Comparison of ENCODE assay signal across 15 mouse cellular contexts in genomic region chr16:95349745-95350144, GRCm38 (mm10).
A peak's percentile ranks its signal among the peaks of the same experiment; 100 is the strongest.
DNase-seq lines count a peak whose midpoint lies in the region; ATAC-seq and TF ChIP-seq lines count a peak whose summit lies in the region.
"Had no signal": no experiment of that assay in that cellular context is flagged by ENCODE, and none has a peak within 500 bp of the region (broad histone marks: within the 10 kb centered on the region; RNA-seq: fewer than 3 reads in every experiment).

No protein-coding gene starts in this region.

- H3K9ac ChIP-seq in heart, embryonic 11.5 days (ENCODE audit: low read depth, low read length) = no peak overlapping the region
- no peak overlapping the region for H3K9ac ChIP-seq in lung, embryonic 15.5 days
- H3K9ac ChIP-seq: embryonic facial prominence, embryonic 15.5 days; heart, embryonic 15.5 days had no signal

- H3K36me3 ChIP-seq in heart, embryonic 10.5 days = no peaks in the 10 kb centered on the region
- H3K36me3 ChIP-seq in heart, embryonic 11.5 days (ENCODE audit: control insufficient read depth, insufficient read depth, low read length) = no peaks in the 10 kb centered on the region
- H3K36me3 ChIP-seq in lung, embryonic 15.5 days = no peaks in the 10 kb centered on the region
- H3K36me3 ChIP-seq in megakaryocyte, embryonic 14.5 days (replicated peaks; ENCODE audit: low read length) = no peaks in the 10 kb centered on the region
- H3K36me3 ChIP-seq: embryonic facial prominence, embryonic 15.5 days; forebrain, embryonic 10.5 days; G1E; heart, embryonic 15.5 days had no signal

- no peak for TF ChIP-seq CTCF in lung, adult 2 months (IDR thresholded peaks at IDR 0.05; ENCODE audit: insufficient read depth, low read length)
- no peak for TF ChIP-seq CTCF in bone marrow, adult 2 months (IDR thresholded peaks at IDR 0.05; ENCODE audit: control insufficient read depth, insufficient read depth, low read length)

- no peak for ATAC-seq in heart, embryonic 11.5 days (replicated peaks; ENCODE audit: insufficient number of reproducible peaks, low FRiP score, low TSS enrichment)
- ATAC-seq in lung, embryonic 15.5 days (ENCODE audit: borderline replicate concordance, extremely low read depth, low FRiP score, low TSS enrichment) = no peak
- no peak for ATAC-seq in cerebellum, adult (ENCODE audit: insufficient number of reproducible peaks, low FRiP score, low TSS enrichment)
- ATAC-seq: inflammation-experienced regulatory T-cells, adult 6 months; intestine, postnatal 0 days had no signal

- no peak for DNase-seq in heart, embryonic 10.5 days (ENCODE audit: low spot score)
- DNase-seq in lung, adult 2 months = no peak
- no peak for DNase-seq in cerebellum, adult 11-12 months

- no peaks in the 10 kb centered on the region for H3K27me3 ChIP-seq in heart, embryonic 10.5 days (ENCODE audit: insufficient read depth, poor library complexity, severe bottlenecking)
- H3K27me3 ChIP-seq in heart, embryonic 11.5 days (ENCODE audit: control insufficient read depth, insufficient read depth, low read length) = no peaks in the 10 kb centered on the region
- no peaks in the 10 kb centered on the region for H3K27me3 ChIP-seq in lung, embryonic 15.5 days
- peaks cover 9% of the 10 kb centered on the region for H3K27me3 ChIP-seq in megakaryocyte, embryonic 14.5 days (replicated peaks)
- H3K27me3 ChIP-seq: embryonic facial prominence, embryonic 15.5 days; heart, embryonic 15.5 days had no signal

- WGBS in heart, embryonic 10.5 days = 70% methylated on average over 5 of the region's 5 CpGs
- WGBS in heart, embryonic 11.5 days (ENCODE audit: insufficient replicate concordance) = 61% methylated on average over 5 of the region's 5 CpGs
- 46% methylated on average over 5 of the region's 5 CpGs for WGBS in lung, embryonic 15.5 days
- WGBS in lung, adult 2 months = 60% methylated on average over 5 of the region's 5 CpGs
- WGBS in bone marrow, adult 2 months = 33% methylated on average over 5 of the region's 5 CpGs

- peaks cover 78% of the 10 kb centered on the region for H3K4me1 ChIP-seq in heart, embryonic 10.5 days
- peaks cover 41% of the 10 kb centered on the region for H3K4me1 ChIP-seq in heart, embryonic 11.5 days (ENCODE audit: control insufficient read depth, insufficient read depth, low read length)
- peaks cover 29% of the 10 kb centered on the region for H3K4me1 ChIP-seq in lung, embryonic 15.5 days
- peaks cover 43% of the 10 kb centered on the region for H3K4me1 ChIP-seq in lung, adult 2 months (ENCODE audit: control insufficient read depth, insufficient read depth, low read length)
- H3K4me1 ChIP-seq in bone marrow, adult 2 months (ENCODE audit: control insufficient read depth, insufficient read depth, low read length) = peaks cover 12% of the 10 kb centered on the region
- peaks cover 87% of the 10 kb centered on the region for H3K4me1 ChIP-seq in megakaryocyte, embryonic 14.5 days

- H3K4me3 ChIP-seq in heart, embryonic 10.5 days = no peak overlapping the region
- H3K4me3 ChIP-seq in heart, embryonic 11.5 days (ENCODE audit: low read depth, low read length) = no peak overlapping the region
- H3K4me3 ChIP-seq in lung, embryonic 15.5 days = no peak overlapping the region
- H3K4me3 ChIP-seq in lung, adult 2 months (replicated peaks; ENCODE audit: extremely low read depth, low read depth, low read length) = no peak overlapping the region
- H3K4me3 ChIP-seq in bone marrow, adult 2 months (replicated peaks; ENCODE audit: control insufficient read depth, low read depth, low read length) = peak overlapping the region; percentile 8
- H3K4me3 ChIP-seq in megakaryocyte, embryonic 14.5 days (replicated peaks) = peak overlapping the region; percentile 12
- H3K4me3 ChIP-seq: embryonic facial prominence, embryonic 15.5 days; erythroblast, embryonic 14.5 days; forebrain, embryonic 10.5 days; heart, embryonic 15.5 days had no signal

- no peak for TF ChIP-seq POLR2A in lung, adult 2 months (IDR thresholded peaks at IDR 0.05; ENCODE audit: borderline replicate concordance, extremely low read depth, low read depth, low read length)
- TF ChIP-seq POLR2A in bone marrow, adult 2 months (IDR thresholded peaks at IDR 0.05; ENCODE audit: borderline replicate concordance, control insufficient read depth, low read depth, low read length) = no peak

- H3K9me3 ChIP-seq in heart, embryonic 10.5 days = no peaks in the 10 kb centered on the region
- H3K9me3 ChIP-seq in heart, embryonic 11.5 days (replicated peaks; ENCODE audit: control insufficient read depth, low read length) = no peaks in the 10 kb centered on the region
- no peaks in the 10 kb centered on the region for H3K9me3 ChIP-seq in lung, embryonic 15.5 days
- H3K9me3 ChIP-seq in megakaryocyte, embryonic 14.5 days = no peaks in the 10 kb centered on the region
- H3K9me3 ChIP-seq: embryonic facial prominence, embryonic 15.5 days; forebrain, embryonic 10.5 days; G1E; heart, embryonic 15.5 days had no signal

- no peak overlapping the region for H3K4me2 ChIP-seq in heart, embryonic 11.5 days
- no peak overlapping the region for H3K4me2 ChIP-seq in lung, embryonic 15.5 days
- H3K4me2 ChIP-seq: embryonic facial prominence, embryonic 15.5 days; heart, embryonic 15.5 days had no signal

- H3K27ac ChIP-seq in heart, embryonic 10.5 days = peak overlapping the region; percentile 69; the same call in 1 of the 2 replicates
- no peak overlapping the region for H3K27ac ChIP-seq in heart, embryonic 11.5 days (ENCODE audit: low read depth, low read length)
- H3K27ac ChIP-seq in lung, embryonic 15.5 days = 0 out of 2 replicates have a peak overlapping the region, but pooled peaks have one; percentile 11
- H3K27ac ChIP-seq in bone marrow, adult 2 months (ENCODE audit: control insufficient read depth, insufficient read depth, low read depth, low read length, poor library complexity) = peak overlapping the region; percentile 80
- H3K27ac ChIP-seq: embryonic facial prominence, embryonic 15.5 days; forebrain, embryonic 10.5 days; heart, embryonic 15.5 days had no signal

Comparison
In these comparisons a context has a peak if more than half of its experiments do, and no peak if none do; other contexts are left out.
1. H3K4me3 ChIP-seq: peak in bone marrow, adult 2 months (single experiment) and megakaryocyte, embryonic 14.5 days (single experiment); none in heart, embryonic 10.5 days (single experiment), heart, embryonic 11.5 days (single experiment), lung, embryonic 15.5 days (single experiment) and lung, adult 2 months (single experiment).